Mouse (Mus musculus) CH12.LX (cell line): ENCODE measurements around the gene Ltn1. TPM values are rescaled to one million over a fixed set of nuclear protein-coding genes. Genes with fewer than 3 reads are reported as not detected.

Experiments
- DNase-seq: peaks from one replicate; pipeline ENCODE4 v3.0.0-alpha.2; 2013; ENCODE audit errors: extremely low read depth
- H3K27ac ChIP-seq: 2 replicates; pipeline ENCODE4 v1.5.1; 2012; ENCODE audit warnings: low read depth, mild to moderate bottlenecking, control low read depth, moderate library complexity; ENCODE audit not compliant: insufficient read depth
- H3K27me3 ChIP-seq: replicated peaks from 2 replicates; pipeline ENCODE3; 2012; ENCODE audit warnings: inconsistent platforms
- H3K36me3 ChIP-seq, 2 experiments: replicated peaks in 1 of 2; 2 replicates each; pipeline versions ENCODE3 to v1.6.1; 2012; ENCODE audit warnings: inconsistent platforms in 1 of 2, low read length in 1 of 2, mild to moderate bottlenecking in 1 of 2, mixed read lengths in 1 of 2, moderate library complexity in 1 of 2; ENCODE audit not compliant: control insufficient read depth in 1 of 2, insufficient read depth in 1 of 2
- H3K4me1 ChIP-seq, 2 experiments: 2 replicates each; pipeline ENCODE4 v1.6.1; 2012; ENCODE audit warnings: inconsistent platforms in 1 of 2, moderate library complexity in 1 of 2; ENCODE audit not compliant: insufficient read depth in 2 of 2, control insufficient read depth in 1 of 2
- H3K4me2 ChIP-seq: 2 replicates; pipeline ENCODE4 v1.6.1; 2012; ENCODE audit warnings: low read depth, mild to moderate bottlenecking, control low read depth; ENCODE audit not compliant: poor library complexity, insufficient read depth, severe bottlenecking
- H3K4me3 ChIP-seq, 3 experiments: fragments of 150-350 bp in 1 of 3; sonication (generic) in 1 of 3; replicated peaks in 1 of 3; 2 replicates each; pipeline versions ENCODE3 to v1.5.1; 2011 to 2012; ENCODE audit warnings: low read depth in 2 of 3, low read length in 2 of 3, mild to moderate bottlenecking in 2 of 3, moderate library complexity in 2 of 3, control low read depth in 1 of 3, improper control_type of control experiment in 1 of 3, inconsistent platforms in 1 of 3, mixed read lengths in 1 of 3; ENCODE audit not compliant: poor library complexity in 1 of 3
- H3K79me2 ChIP-seq: replicated peaks from 2 replicates; pipeline ENCODE4 v1.6.1; 2012; ENCODE audit warnings: mild to moderate bottlenecking, moderate library complexity; ENCODE audit not compliant: control insufficient read depth, poor library complexity, insufficient read depth, severe bottlenecking; ENCODE audit errors: extremely low read depth
- H3K9ac ChIP-seq: 2 replicates; pipeline ENCODE4 v1.6.1; 2012; ENCODE audit warnings: low read depth, mild to moderate bottlenecking, control low read depth, moderate library complexity; ENCODE audit not compliant: insufficient read depth
- H3K9me3 ChIP-seq: replicated peaks from 2 replicates; pipeline ENCODE3; 2012; ENCODE audit warnings: low read length, inconsistent platforms, mixed read lengths
- CTCF ChIP-seq, 2 experiments: IDR thresholded peaks in 1 of 2; conservative IDR thresholded peaks in 1 of 2; 2 replicates each; pipeline ENCODE4 v1.5.1; 2011 to 2012; ENCODE audit warnings: low read depth in 2 of 2, low read length in 2 of 2, improper control_type of control experiment in 1 of 2, inconsistent platforms in 1 of 2, mild to moderate bottlenecking in 1 of 2, moderate library complexity in 1 of 2
- ELF1 ChIP-seq: IDR thresholded peaks from 2 replicates; pipeline ENCODE4 v1.6.1; 2014; ENCODE audit warnings: low read depth, mild to moderate bottlenecking, inconsistent platforms, low read length, improper control_type of control experiment
- EP300 ChIP-seq: IDR thresholded peaks from 2 replicates; pipeline ENCODE4 v1.6.1; 2011; ENCODE audit warnings: low read length, improper control_type of control experiment
- GABPA ChIP-seq: IDR thresholded peaks from 2 replicates; pipeline ENCODE4 v1.6.1; 2012; ENCODE audit warnings: low read depth, low read length, improper control_type of control experiment, inconsistent platforms; ENCODE audit not compliant: insufficient replicate concordance
- IRF4 ChIP-seq: IDR thresholded peaks from 2 replicates; pipeline ENCODE4 v1.6.1; 2014; ENCODE audit warnings: low read depth, mild to moderate bottlenecking, inconsistent platforms, low read length, improper control_type of control experiment
- MAFK ChIP-seq: IDR thresholded peaks from 2 replicates; pipeline ENCODE4 v1.6.1; 2011; ENCODE audit warnings: low read length, improper control_type of control experiment; ENCODE audit not compliant: insufficient replicate concordance
- MAZ ChIP-seq: IDR thresholded peaks from 2 replicates; pipeline ENCODE4 v1.6.1; 2012; ENCODE audit warnings: low read depth, mild to moderate bottlenecking, inconsistent platforms, low read length, improper control_type of control experiment, moderate library complexity
- MXI1 ChIP-seq: IDR thresholded peaks from 2 replicates; pipeline ENCODE4 v1.6.1; 2011; ENCODE audit warnings: mild to moderate bottlenecking, low read depth, low read length, improper control_type of control experiment
- NRF1 ChIP-seq: IDR thresholded peaks from 2 replicates; pipeline ENCODE4 v1.6.1; 2014; ENCODE audit warnings: low read depth, mild to moderate bottlenecking, inconsistent platforms, low read length, improper control_type of control experiment, moderate library complexity
- PAX5 ChIP-seq: IDR thresholded peaks from 2 replicates; pipeline ENCODE4 v1.6.1; 2012; ENCODE audit warnings: low read length, inconsistent platforms, mixed read lengths
- RAD21 ChIP-seq: IDR thresholded peaks from 2 replicates; pipeline ENCODE4 v1.6.1; 2011; ENCODE audit warnings: low read depth, mild to moderate bottlenecking, low read length, improper control_type of control experiment, moderate library complexity
- SIN3A ChIP-seq: IDR thresholded peaks from 2 replicates; pipeline ENCODE4 v1.6.1; 2012; ENCODE audit warnings: low read length, improper control_type of control experiment, inconsistent platforms
- TBP ChIP-seq: conservative IDR thresholded peaks from 2 replicates; pipeline ENCODE4 v1.6.1; 2011; ENCODE audit warnings: low read depth, low read length, improper control_type of control experiment
- dilution Hi-C: fragments of 300-500 bp; cut with MboI; formaldehyde crosslinking; loops from 2 replicates; pipeline ENCODE4 v1.14.3; 2020; ENCODE audit warnings: low sequenced_read_pairs; ENCODE audit not compliant: extremely low pct_unique_long_range_greater_than_20kb, extremely low pct_ligation_motif_present
- in situ Hi-C: fragments of 300-500 bp; cut with MboI; formaldehyde crosslinking; loops from 3 replicates; pipeline ENCODE4 v1.14.3; 2019; ENCODE audit warnings: low sequenced_read_pairs, low pct_ligation_motif_present, low pct_unique_long_range_greater_than_20kb, mixed read lengths
- polyA plus RNA-seq: library from polyadenylated mRNA; unstranded; fragments of >175 nt; gene quantifications from 2 replicates; pipeline ENCODE4 v1.2.1, GENCODE M21; 2012; ENCODE audit warnings: low read depth; ENCODE audit not compliant: insufficient read length
- total RNA-seq, 2 experiments: library from RNA; depleted of rRNA; stranded (reverse); fragments of 300-350 nt in 1 of 2; fragments of >200 nt in 1 of 2; gene quantifications; 2 replicates each; pipeline ENCODE4 v1.2.3; 2012 to 2014

The Ltn1 gene
- total and polyA plus RNA-seq, 3 experiments, result 21.5 to 34.6 (median 30.8) TPM

DNA sequence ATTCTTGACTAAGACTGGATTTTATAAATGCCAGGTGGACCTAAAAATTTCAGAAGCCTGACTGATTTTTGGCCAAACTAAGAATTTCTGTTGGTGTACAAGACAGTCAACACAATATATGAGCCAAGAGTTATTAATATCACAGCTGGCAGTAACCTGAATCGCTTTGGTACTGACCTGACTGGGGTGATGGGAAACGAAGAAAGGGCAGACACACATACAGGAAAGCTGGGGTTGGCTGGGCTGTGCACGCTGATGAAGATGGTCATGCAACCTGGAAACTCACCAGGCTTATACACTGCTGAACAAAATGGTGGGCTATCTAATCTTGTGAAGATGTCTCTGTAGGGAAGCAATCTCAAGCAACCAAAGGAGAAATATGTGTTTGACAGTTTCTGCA, 102.4 kb downstream of the Ltn1 start:
- no peak for DNase-seq
- Histone ChIP-seq H3K4me1 (no peaks in the 10 kb centered on the region; a peak in 1 of 4 replicates), H3K27me3 (no peaks in the 10 kb centered on the region), H3K9ac (no peak overlapping the region), H3K79me2 (no peaks in the 10 kb centered on the region), H3K4me3 (no peak overlapping the region), H3K36me3 (no peaks in the 10 kb centered on the region), H3K27ac (no peak overlapping the region), H3K4me2 (no peak overlapping the region), H3K9me3 (no peaks in the 10 kb centered on the region)
- TF ChIP-seq GABPA (no peak), EP300 (no peak), TBP (no peak), CTCF (conservative IDR thresholded peaks at IDR 0.05 in 1 of 2, IDR thresholded peaks at IDR 0.05 in 1 of 2; ENCODE audit: low read depth in 2 of 2, low read length in 2 of 2) (no peak), IRF4 (no peak), MAFK (no peak), ELF1 (no peak), RAD21 (no peak), PAX5 (no peak), NRF1 (no peak), SIN3A (no peak), MXI1 (no peak), MAZ (no peak)
- dilution Hi-C loops (no loop called here), in situ Hi-C loops (no loop called here)

Other genes starting within 250 kb of the Ltn1 start
- gene N6amt1, start 78.4 kb downstream of the Ltn1 start, total RNA-seq (2012; rRNA removed), result 10.8 and 11.8 TPM in 2 replicates
- 23.3 and 23.9 TPM in 2 replicates for gene N6amt1, start 78.4 kb downstream of the Ltn1 start, total RNA-seq (2014; rRNA removed)
- gene N6amt1, start 78.4 kb downstream of the Ltn1 start, polyA plus RNA-seq, result 18.1 and 18.2 TPM in 2 replicates
- gene Rwdd2b, start 8.0 kb upstream of the Ltn1 start, total RNA-seq (2012; rRNA removed), result 14.2 and 17.6 TPM in 2 replicates
- gene Rwdd2b, start 8.0 kb upstream of the Ltn1 start, total RNA-seq (2014; rRNA removed), result 35.9 and 37.9 TPM in 2 replicates
- gene Rwdd2b, start 8.0 kb upstream of the Ltn1 start, polyA plus RNA-seq, result 32.5 and 35.9 TPM in 2 replicates
- gene Usp16, start 22.1 kb upstream of the Ltn1 start, total RNA-seq (2012; rRNA removed), result 85.6 and 92.2 TPM in 2 replicates
- gene Usp16, start 22.1 kb upstream of the Ltn1 start, total RNA-seq (2014; rRNA removed), result 77.0 and 80.9 TPM in 2 replicates
- 144 and 149 TPM in 2 replicates for gene Usp16, start 22.1 kb upstream of the Ltn1 start, polyA plus RNA-seq
- 350 and 466 TPM in 2 replicates for gene Cct8, start 63.3 kb upstream of the Ltn1 start, total RNA-seq (2012; rRNA removed)
- gene Cct8, start 63.3 kb upstream of the Ltn1 start, total RNA-seq (2014; rRNA removed), result 863 and 980 TPM in 2 replicates
- 1,169 and 1,185 TPM in 2 replicates for gene Cct8, start 63.3 kb upstream of the Ltn1 start, polyA plus RNA-seq
- gene Map3k7cl, start 120.7 kb upstream of the Ltn1 start, total RNA-seq (2012; rRNA removed), result 0.08 TPM in 2 replicates
- not detected in 2 replicates for gene Map3k7cl, start 120.7 kb upstream of the Ltn1 start, total RNA-seq (2014; rRNA removed)
- gene Map3k7cl, start 120.7 kb upstream of the Ltn1 start, polyA plus RNA-seq, result not detected in 2 replicates